Mouse (Mus musculus): ENCODE results near the gene Rgl2.
"Not testable (repeated sequence)": the region's sequence is repeated elsewhere in the genome, so short reads cannot be mapped to it uniquely, and the experiment has no call there.

GRCm38 (mm10) chr17:33891892-33892291 lies 37.5 kb upstream of the Rgl2 start:
- TF ChIP-seq CEBPB (IDR thresholded peaks at IDR 0.05; ENCODE audit: low read depth); CTCF (IDR thresholded peaks at IDR 0.05; ENCODE audit: control insufficient read depth, insufficient read depth, insufficient read length); MYOG (IDR thresholded peaks at IDR 0.05; ENCODE audit: control insufficient read depth, extremely low read depth, insufficient read length); USF1 (IDR thresholded peaks at IDR 0.05; ENCODE audit: low read depth): not testable (repeated sequence)

Measured in C2C12 (cell line).